ENCODE assay signal across 21 mouse cellular contexts in the genomic region with DNA sequence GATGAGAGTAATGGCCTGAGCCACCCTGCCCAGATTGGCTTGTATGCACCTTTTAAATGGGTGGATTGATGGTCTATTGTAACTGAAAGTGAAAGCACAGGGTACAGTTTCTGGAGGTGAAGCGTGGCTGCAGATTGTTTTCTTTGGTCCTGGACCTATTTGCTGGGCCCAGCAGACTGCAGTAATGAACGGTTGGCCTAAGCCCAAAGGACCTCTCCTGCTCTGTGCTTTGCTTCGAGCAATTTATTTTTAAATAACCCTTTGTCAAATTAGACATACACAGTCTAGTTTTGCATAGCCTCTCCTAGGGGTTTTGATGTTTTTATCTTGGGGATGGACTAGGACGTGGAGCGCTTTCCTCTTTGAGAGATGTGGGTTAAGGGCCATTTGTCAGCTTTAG.
A peak's percentile ranks its signal among the peaks of the same experiment; 100 is the strongest.
DNase-seq lines count a peak whose midpoint lies in the region; ATAC-seq and TF ChIP-seq lines count a peak whose summit lies in the region.
"Had no signal": no experiment of that assay in that cellular context is flagged by ENCODE, and none has a peak within 500 bp of the region (broad histone marks: within the 10 kb centered on the region; RNA-seq: fewer than 3 reads in every experiment).

No protein-coding gene starts in this region.

- no peak for TF ChIP-seq POLR2A in brain, embryonic 14.5 days (IDR thresholded peaks at IDR 0.05; ENCODE audit: borderline replicate concordance, extremely low read depth, insufficient read depth, insufficient read length, poor library complexity, severe bottlenecking)

- H3K27ac ChIP-seq in heart, embryonic 15.5 days: 0 out of 2 replicates have a peak overlapping the region, but pooled peaks have one; percentile 45
- H3K27ac ChIP-seq in heart, embryonic 10.5 days: no peak overlapping the region
- H3K27ac ChIP-seq: embryonic facial prominence, embryonic 13.5 days; layer of hippocampus, adult 2 months; left cerebral cortex, adult 2 months; lung, embryonic 15.5 days; neural tube, embryonic 13.5 days had no signal

- H3K9ac ChIP-seq in heart, embryonic 15.5 days: no peak overlapping the region
- H3K9ac ChIP-seq: embryonic facial prominence, embryonic 13.5 days; lung, embryonic 15.5 days; neural tube, embryonic 13.5 days had no signal

- peaks cover 7% of the 10 kb centered on the region for H3K4me1 ChIP-seq in heart, embryonic 15.5 days (replicated peaks)
- H3K4me1 ChIP-seq in heart, embryonic 10.5 days: no peaks in the 10 kb centered on the region
- H3K4me1 ChIP-seq: lung, embryonic 15.5 days had no signal

- no peaks in the 10 kb centered on the region for H3K36me3 ChIP-seq in heart, embryonic 15.5 days
- no peaks in the 10 kb centered on the region for H3K36me3 ChIP-seq in heart, embryonic 10.5 days
- H3K36me3 ChIP-seq: embryonic facial prominence, embryonic 13.5 days; lung, embryonic 15.5 days; neural tube, embryonic 13.5 days had no signal

- H3K4me3 ChIP-seq in heart, embryonic 15.5 days: no peak overlapping the region
- H3K4me3 ChIP-seq in heart, embryonic 10.5 days: no peak overlapping the region
- H3K4me3 ChIP-seq: embryonic facial prominence, embryonic 13.5 days; layer of hippocampus, adult 2 months; left cerebral cortex, adult 2 months; lung, embryonic 15.5 days; neural tube, embryonic 13.5 days had no signal

- ATAC-seq in heart, embryonic 15.5 days (replicated peaks; ENCODE audit: insufficient number of reproducible peaks, insufficient read depth, low FRiP score, low read depth): 0 out of 2 replicates have a peak, but pooled peaks have one; percentile 22
- ATAC-seq: forebrain, embryonic 16.5 days; inflammation-experienced regulatory T-cells, adult 6 months had no signal

- no peak for TF ChIP-seq CTCF in brain, embryonic 14.5 days (IDR thresholded peaks at IDR 0.05; ENCODE audit: borderline replicate concordance, extremely low read depth, insufficient read depth, insufficient read length)

- 57% methylated on average over 5 of the region's 5 CpGs for WGBS in heart, embryonic 15.5 days
- WGBS in heart, embryonic 10.5 days: 78% methylated on average over 5 of the region's 5 CpGs

- peak; percentile 43 to 45 for DNase-seq in cerebellum, postnatal 10 days
- no peak for DNase-seq in cerebellum, adult 8-10 months
- no peak for DNase-seq in heart, embryonic 10.5 days (ENCODE audit: low spot score)
- peak; percentile 29 for DNase-seq in 3T3-L1 (ENCODE audit: low read depth, low spot score)
- DNase-seq in brain, embryonic 14.5 days (ENCODE audit: low read depth): peak; percentile 37
- DNase-seq in spleen, postnatal 4 days (ENCODE audit: low spot score in 2 of 2): no peak
- DNase-seq in thymus, postnatal 10 days (ENCODE audit: low spot score in 2 of 2): no peak
- DNase-seq: adrenal gland, postnatal 25 days; B cell, adult 2 months; gastrocnemius, postnatal 14 days; liver; right cerebral cortex, postnatal 4 days; thymus, adult 18-20 months had no signal

- H3K27me3 ChIP-seq in heart, embryonic 15.5 days: no peaks in the 10 kb centered on the region
- no peaks in the 10 kb centered on the region for H3K27me3 ChIP-seq in heart, embryonic 10.5 days (ENCODE audit: insufficient read depth, poor library complexity, severe bottlenecking)
- H3K27me3 ChIP-seq: embryonic facial prominence, embryonic 13.5 days; neural tube, embryonic 13.5 days had no signal

- H3K4me2 ChIP-seq in heart, embryonic 15.5 days: no peak overlapping the region
- H3K4me2 ChIP-seq: embryonic facial prominence, embryonic 13.5 days; lung, embryonic 15.5 days; neural tube, embryonic 13.5 days had no signal

- H3K9me3 ChIP-seq in heart, embryonic 15.5 days (replicated peaks): no peaks in the 10 kb centered on the region
- no peaks in the 10 kb centered on the region for H3K9me3 ChIP-seq in heart, embryonic 10.5 days
- H3K9me3 ChIP-seq: embryonic facial prominence, embryonic 13.5 days; lung, embryonic 15.5 days; neural tube, embryonic 13.5 days had no signal

Comparison
In these comparisons a context has a peak if more than half of its experiments do, and no peak if none do; other contexts are left out.
1. DNase-seq: peak in cerebellum, postnatal 10 days (2 of 2), 3T3-L1 (single experiment) and brain, embryonic 14.5 days (single experiment); none in cerebellum, adult 8-10 months (single experiment), heart, embryonic 10.5 days (single experiment), spleen, postnatal 4 days (0 of 2) and thymus, postnatal 10 days (0 of 2).